Mouse (Mus musculus): ENCODE results near the gene Thy1. TPM values are rescaled to one million over a fixed set of nuclear protein-coding genes. Genes with fewer than 3 reads are reported as not detected.
A peak's percentile ranks its signal among the peaks of the same experiment; 100 is the strongest.

The Thy1 gene
- total RNA-seq, 2 experiments from 2014 or later, result 7.8 to 33.1 TPM

DNA sequence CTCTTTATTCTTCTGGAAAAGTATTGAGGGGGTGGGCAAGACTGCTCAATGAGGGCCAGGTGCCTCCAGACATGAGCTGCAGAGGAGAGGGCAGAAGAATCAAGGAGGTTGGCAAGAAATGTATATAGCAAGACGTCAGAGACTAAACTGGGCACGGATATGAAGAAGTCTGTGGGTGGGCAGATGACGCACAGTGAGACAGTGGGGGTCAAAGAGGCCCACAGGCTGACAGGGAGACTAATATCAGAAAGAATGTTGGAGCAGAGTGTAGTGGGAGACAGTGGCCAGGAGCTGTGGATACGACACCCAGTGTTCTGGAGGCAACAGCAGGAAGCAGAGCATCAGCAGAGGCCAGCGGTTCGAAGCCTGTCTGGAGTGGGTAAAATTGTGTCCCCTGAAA lies 15.4 kb downstream of the Thy1 start:
- ATAC-seq (replicated peaks; ENCODE audit: low FRiP score, poor library complexity, severe bottlenecking), result no peak

- no peak for ATAC-seq (replicated peaks; ENCODE audit: low FRiP score, poor library complexity, severe bottlenecking)
Measured at GRCm38 (mm10) chr9:44065177-44065576, 22.0 kb downstream of the Thy1 start.

DNA sequence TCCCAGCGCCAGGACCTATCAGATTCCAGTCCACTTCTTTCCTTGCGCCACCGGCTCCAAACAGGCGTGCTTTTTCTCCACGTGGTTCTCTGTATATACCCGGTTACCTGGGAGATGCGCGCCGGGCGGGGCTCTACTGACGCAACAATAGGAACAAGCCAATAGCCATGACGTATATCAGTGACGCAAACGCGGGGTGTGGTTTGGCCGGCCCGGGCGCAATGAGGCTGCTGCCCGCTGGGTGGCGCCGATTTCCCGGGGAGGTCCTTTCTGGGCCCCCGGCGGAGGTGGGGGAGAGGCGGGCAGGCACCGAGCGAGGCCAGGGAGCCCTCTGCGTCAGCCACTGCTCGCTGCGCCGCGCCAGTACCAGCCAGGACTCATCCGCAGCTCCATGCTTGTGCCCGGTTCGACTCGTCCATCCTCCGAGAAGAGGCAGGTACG lies 23.6 kb downstream of the Thy1 start, which contains the start of gene Usp2:
Gene Usp2, plus strand, starts transcription at position 237 of the 441 bp plus-strand sequence.
- ATAC-seq (replicated peaks; ENCODE audit: low FRiP score, poor library complexity, severe bottlenecking), result peak; percentile 85

- no peak for ATAC-seq (replicated peaks; ENCODE audit: low FRiP score, poor library complexity, severe bottlenecking)
Measured at GRCm38 (mm10) chr9:44067241-44067959, 24.2 kb downstream of the Thy1 start.

DNA sequence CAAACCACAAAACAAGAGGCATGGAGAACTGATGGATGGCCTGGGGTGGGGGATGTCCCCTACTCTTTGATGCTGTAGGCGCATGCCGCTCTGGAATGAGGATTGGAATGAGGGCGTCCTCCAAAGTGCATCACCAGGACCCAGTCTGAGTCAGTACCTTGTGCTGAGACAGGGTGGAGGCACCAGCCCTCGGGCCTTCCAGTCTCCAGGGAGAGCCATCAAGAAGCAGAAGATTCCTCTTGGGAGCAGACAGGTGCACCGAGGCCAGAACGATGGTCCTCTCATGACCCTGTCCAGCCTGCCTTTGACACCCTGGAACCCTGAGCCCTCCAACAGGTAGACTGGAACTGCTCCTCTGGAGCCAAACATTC lies 24.8 kb downstream of the Thy1 start:
- no peak for ATAC-seq (replicated peaks; ENCODE audit: low FRiP score, poor library complexity, severe bottlenecking)

DNA sequence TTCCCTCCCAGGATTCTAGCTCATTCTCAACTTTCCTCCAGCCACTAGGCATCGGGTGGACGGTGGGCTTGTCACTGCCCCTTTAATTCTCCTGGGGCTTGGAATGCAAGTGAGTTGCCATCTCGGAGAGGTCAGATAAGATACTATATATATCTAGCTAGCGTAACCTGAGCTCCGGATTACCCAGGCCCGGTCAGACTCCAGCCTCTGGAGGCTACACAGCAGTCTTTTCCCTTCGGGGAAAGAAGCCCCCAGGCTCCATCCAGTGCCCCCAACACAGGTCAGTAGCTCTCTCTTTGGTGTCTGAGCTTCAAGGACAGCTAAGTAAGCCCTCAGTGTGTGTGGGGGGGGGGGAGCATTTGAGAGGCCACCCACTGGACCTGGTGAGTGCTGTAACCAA lies 26.1 kb downstream of the Thy1 start:
- ATAC-seq (replicated peaks; ENCODE audit: low FRiP score, poor library complexity, severe bottlenecking), result no peak

- ATAC-seq (replicated peaks; ENCODE audit: low FRiP score, poor library complexity, severe bottlenecking), result no peak
Measured at GRCm38 (mm10) chr9:44070113-44070843, 27.1 kb downstream of the Thy1 start.

DNA sequence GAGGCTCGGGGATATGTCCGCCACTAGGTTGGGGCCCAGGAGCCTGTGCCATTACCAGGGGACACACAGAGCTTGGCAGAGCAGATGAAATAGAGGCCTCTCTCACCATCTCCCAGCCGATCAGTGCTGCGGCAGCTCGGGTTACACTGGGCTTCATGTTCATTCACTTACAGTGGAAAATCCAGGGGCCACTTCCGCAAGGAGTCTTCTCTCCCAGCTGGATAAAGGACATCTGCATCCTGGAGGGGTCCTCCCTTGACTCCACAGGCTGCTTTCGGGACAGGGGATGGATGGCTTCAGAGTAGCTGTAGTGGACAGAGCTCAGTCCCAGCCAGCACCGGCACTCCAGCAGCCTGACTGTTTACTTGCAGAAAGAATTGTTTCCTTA lies 27.7 kb downstream of the Thy1 start:
- ATAC-seq (replicated peaks; ENCODE audit: low FRiP score, poor library complexity, severe bottlenecking), result no peak

GRCm38 (mm10) chr9:44071914-44072598 lies 28.9 kb downstream of the Thy1 start:
- ATAC-seq (replicated peaks; ENCODE audit: low FRiP score, poor library complexity, severe bottlenecking), result no peak

DNA sequence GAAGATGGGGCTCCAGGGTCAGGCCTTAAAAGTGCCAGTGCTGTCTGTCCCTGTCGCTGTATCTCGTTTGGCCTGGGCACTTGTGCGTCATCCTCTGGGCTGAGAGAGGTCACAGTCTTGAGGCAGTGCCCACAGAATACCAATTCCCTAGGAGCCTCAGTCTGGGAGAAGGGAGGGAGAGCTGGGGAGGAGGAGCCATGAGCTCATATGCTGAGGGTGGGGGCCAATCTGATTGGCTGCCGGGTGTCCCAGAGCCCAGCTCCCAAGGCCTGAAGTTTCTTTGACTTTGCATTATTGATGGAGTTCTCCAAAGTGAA lies 29.4 kb downstream of the Thy1 start:
- ATAC-seq (replicated peaks; ENCODE audit: low FRiP score, poor library complexity, severe bottlenecking), result no peak

- ATAC-seq (replicated peaks; ENCODE audit: low FRiP score, poor library complexity, severe bottlenecking), result no peak
Measured at GRCm38 (mm10) chr9:44073115-44073514, 29.9 kb downstream of the Thy1 start.

- ATAC-seq (replicated peaks; ENCODE audit: low FRiP score, poor library complexity, severe bottlenecking), result no peak
Measured at GRCm38 (mm10) chr9:44074395-44075275, 31.5 kb downstream of the Thy1 start.

GRCm38 (mm10) chr9:44075276-44075995 lies 32.3 kb downstream of the Thy1 start:
- ATAC-seq (replicated peaks; ENCODE audit: low FRiP score, poor library complexity, severe bottlenecking), result no peak

DNA sequence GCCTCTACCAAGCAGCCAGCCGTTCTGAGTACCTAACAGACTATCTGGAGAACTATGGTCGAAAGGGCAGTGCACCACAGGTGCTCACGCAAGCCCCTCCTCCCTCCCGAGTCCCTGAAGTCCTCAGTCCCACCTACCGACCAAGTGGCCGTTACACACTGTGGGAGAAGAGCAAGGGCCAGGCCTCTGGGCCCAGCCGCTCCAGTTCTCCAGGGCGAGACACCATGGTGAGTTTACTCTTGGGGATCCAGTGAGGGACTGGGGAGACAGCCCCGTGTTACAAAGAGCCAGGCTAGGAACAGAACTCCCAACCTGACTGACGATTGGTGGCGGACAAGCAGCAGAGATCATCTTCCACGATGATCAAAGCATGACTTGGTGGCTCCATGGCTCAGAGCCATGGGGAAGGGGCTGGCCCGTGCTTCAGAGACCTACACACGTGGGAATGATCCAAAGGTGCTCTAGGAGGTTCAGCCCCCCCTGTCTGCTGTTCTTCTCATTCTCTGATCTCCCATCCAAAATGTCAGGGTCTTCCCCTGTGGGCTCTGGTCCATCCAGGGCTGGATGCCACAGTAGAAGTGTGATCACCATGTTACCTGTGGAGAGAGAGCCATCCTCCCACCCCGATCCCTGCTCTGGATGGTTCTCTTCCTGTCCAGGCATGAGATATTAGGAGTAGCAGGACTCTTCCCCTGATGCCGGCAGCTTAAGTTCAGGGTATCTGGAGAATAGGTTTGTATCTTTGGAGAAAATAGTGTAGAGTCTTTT lies 33.0 kb downstream of the Thy1 start:
- no peak for ATAC-seq (replicated peaks; ENCODE audit: low FRiP score, poor library complexity, severe bottlenecking)

GRCm38 (mm10) chr9:44076764-44077120 lies 33.6 kb downstream of the Thy1 start:
- 0 out of 2 replicates have a peak, but pooled peaks have one; percentile 40 for ATAC-seq (replicated peaks; ENCODE audit: low FRiP score, poor library complexity, severe bottlenecking)

DNA sequence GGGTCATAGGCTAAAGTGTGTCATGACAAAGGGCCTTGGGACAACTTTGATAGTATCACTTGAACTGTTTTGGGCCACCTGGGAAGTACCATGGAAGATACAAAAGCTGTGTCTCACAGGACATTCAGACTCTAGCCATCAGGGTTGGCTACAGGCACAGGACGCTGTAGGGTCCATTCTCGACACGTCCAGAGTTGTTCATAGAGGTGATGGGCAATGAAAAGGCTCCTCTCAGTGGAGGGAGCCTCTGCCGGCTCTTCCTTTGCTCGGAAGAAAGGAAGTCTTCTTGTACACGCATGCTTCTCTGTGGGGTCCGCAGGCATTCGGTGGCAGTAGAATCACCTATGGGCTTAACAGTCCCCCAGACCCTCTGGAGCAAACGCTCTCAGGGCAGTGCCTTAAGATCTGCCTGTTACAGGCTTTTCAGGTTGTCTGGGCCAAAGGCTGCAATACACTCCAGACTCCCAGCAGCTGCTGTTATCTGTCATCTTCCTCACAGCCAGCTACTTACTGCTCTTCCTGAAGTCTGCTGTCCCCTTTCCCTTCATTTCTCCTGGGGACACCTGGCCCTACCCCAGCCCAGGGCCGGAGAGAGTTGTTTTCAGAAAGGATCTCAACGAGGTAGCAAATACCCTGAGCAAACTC lies 34.2 kb downstream of the Thy1 start:
- no peak for ATAC-seq (replicated peaks; ENCODE audit: low FRiP score, poor library complexity, severe bottlenecking)

DNA sequence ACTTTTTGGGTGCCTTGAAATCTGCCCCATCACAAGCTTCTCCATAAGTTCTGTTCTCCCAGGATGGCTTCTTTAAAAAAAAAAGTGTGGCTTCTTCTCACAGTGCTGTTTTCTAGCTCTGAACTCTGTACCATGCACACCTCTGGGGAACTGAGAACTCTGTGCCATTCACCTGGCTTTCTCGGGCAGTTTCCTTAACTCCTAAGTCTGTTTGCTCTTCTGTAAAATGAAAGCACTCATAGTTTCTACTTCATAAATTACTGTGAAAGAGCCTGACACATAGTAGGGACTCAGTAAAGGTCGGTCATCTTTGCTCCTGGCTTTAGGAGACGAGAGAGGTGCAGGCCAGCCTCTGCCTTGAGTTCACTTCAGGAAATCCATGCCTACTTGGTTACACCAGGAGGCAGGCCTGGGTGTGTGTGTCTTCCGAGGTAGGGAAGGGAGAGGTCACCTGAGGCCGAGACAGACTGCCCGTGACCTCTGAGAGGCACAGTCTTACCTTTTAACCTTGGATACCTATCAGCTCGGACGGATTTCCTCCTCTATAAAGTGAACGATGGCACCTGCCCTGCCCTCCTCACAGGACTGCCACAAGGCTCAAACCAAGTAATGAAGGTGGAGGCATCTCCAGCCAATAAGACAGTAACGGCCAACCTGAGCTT lies 35.1 kb downstream of the Thy1 start:
- ATAC-seq (replicated peaks; ENCODE audit: low FRiP score, poor library complexity, severe bottlenecking), result no peak
